Mouse (Mus musculus): ENCODE results near the gene Fam57a. TPM values are rescaled to one million over a fixed set of nuclear protein-coding genes. Genes with fewer than 3 reads are reported as not detected.
A peak's percentile ranks its signal among the peaks of the same experiment; 100 is the strongest.

The Fam57a gene
- polyA plus RNA-seq, 1 experiment from 2014 or later = 33.2 TPM

DNA sequence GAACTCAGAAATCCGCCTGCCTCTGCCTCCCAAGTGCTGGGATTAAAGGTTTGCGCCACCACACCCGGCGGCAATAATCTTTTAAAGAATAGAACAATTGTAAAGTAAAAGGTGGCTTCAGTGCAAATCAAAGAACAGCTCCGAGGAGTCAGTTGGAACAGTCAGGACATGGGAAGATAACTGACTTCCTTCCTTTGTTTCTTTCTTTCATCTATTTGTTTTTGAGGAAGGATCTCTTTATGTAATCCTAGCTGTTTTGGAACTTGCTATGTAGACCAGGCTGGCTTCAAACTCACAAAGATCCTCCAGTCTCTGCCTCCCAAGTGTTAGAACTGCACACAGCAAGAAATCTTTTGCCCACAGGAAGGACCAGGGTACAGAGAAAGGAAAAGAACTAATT lies 45.2 kb downstream of the Fam57a start:
- Histone ChIP-seq H3K36me3 (ENCODE audit: control insufficient read depth, insufficient read depth, low read length) (0 out of 2 replicates have a peak, but pooled peaks cover 3% of the 10 kb centered on the region), H3K27me3 (ENCODE audit: control insufficient read depth, insufficient read depth, low read length) (no peaks in the 10 kb centered on the region), H3K4me3 (ENCODE audit: low read depth, low read length) (no peak overlapping the region), H3K4me2 (replicated peaks; ENCODE audit: low read depth, low read length) (no peak overlapping the region), H3K9me3 (ENCODE audit: control insufficient read depth, low read length) (no peaks in the 10 kb centered on the region), H3K9ac (ENCODE audit: low read depth, low read length) (no peak overlapping the region), H3K27ac (ENCODE audit: low read depth, low read length) (no peak overlapping the region), H3K4me1 (replicated peaks; ENCODE audit: control insufficient read depth, insufficient read depth, low read length) (no peaks in the 10 kb centered on the region)
- DNase-seq (ENCODE audit: low spot score) (no peak), ATAC-seq (ENCODE audit: low FRiP score) (no peak)
- WGBS = 95% methylated on average over 5 of the region's 5 CpGs

DNA sequence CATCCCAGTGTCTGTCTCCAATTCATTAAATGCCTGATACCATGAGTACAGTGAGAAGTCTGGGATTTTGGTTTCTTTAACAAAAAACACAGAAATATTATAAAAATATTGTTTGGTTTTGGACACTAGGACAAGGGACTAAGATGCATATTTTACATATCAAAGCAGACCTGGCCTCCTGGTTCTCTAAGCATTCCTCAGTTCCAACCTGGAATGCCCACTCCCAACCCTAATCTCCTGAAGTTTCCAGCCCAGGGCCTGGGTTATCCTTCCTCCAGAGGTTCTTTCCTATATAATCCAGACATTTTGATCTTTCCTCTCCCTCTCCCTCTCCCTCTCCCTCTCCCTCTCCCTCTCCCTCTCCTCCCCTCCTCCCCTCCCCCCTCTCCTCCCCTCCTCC lies 45.6 kb downstream of the Fam57a start:
- H3K9me3 ChIP-seq (ENCODE audit: control insufficient read depth, low read length) = no peaks in the 10 kb centered on the region
- H3K27me3 ChIP-seq (ENCODE audit: control insufficient read depth, insufficient read depth, low read length) = no peaks in the 10 kb centered on the region
- DNase-seq (ENCODE audit: low spot score) (no peak), ATAC-seq (ENCODE audit: low FRiP score) (no peak)
- H3K36me3 ChIP-seq (ENCODE audit: control insufficient read depth, insufficient read depth, low read length) = 0 out of 2 replicates have a peak, but pooled peaks cover 3% of the 10 kb centered on the region
- H3K9ac ChIP-seq (ENCODE audit: low read depth, low read length) = no peak overlapping the region
- H3K4me3 ChIP-seq (ENCODE audit: low read depth, low read length) = no peak overlapping the region
- no peak overlapping the region for H3K27ac ChIP-seq (ENCODE audit: low read depth, low read length)
- no peak overlapping the region for H3K4me2 ChIP-seq (replicated peaks; ENCODE audit: low read depth, low read length)
- H3K4me1 ChIP-seq (replicated peaks; ENCODE audit: control insufficient read depth, insufficient read depth, low read length) = no peaks in the 10 kb centered on the region

- Histone ChIP-seq H3K4me1 (replicated peaks; ENCODE audit: control insufficient read depth, insufficient read depth, low read length) (no peaks in the 10 kb centered on the region), H3K27ac (ENCODE audit: low read depth, low read length) (no peak overlapping the region), H3K27me3 (ENCODE audit: control insufficient read depth, insufficient read depth, low read length) (no peaks in the 10 kb centered on the region), H3K4me3 (ENCODE audit: low read depth, low read length) (no peak overlapping the region), H3K36me3 (ENCODE audit: control insufficient read depth, insufficient read depth, low read length) (no peaks in the 10 kb centered on the region), H3K9me3 (ENCODE audit: control insufficient read depth, low read length) (no peaks in the 10 kb centered on the region), H3K4me2 (replicated peaks; ENCODE audit: low read depth, low read length) (no peak overlapping the region), H3K9ac (ENCODE audit: low read depth, low read length) (no peak overlapping the region)
- WGBS = 95% methylated on average over 3 of the region's 3 CpGs
- DNase-seq (ENCODE audit: low spot score) = no peak
- no peak for ATAC-seq (ENCODE audit: low FRiP score)
Measured at GRCm38 (mm10) chr11:76236136-76236535, 56.7 kb downstream of the Fam57a start.

DNA sequence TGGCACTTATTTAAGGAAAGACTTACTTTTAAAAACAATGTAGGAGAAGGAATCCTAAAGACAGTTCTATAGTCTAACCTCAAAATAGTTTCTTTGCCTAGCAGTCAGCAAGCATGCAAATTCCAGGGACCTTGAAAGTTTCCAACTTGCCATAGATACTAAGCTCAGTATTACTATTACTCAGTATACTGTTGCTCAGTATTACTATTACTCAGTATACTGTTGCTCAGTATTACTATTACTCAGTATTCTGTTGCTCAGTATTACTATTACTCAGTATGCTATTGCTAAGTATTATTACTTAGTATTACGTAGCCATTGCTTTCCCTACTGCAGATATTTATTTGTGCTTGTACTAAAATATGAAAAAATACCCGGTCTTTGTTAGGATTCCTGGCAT lies 60.3 kb downstream of the Fam57a start:
- Histone ChIP-seq H3K9ac (ENCODE audit: low read depth, low read length) (no peak overlapping the region), H3K9me3 (ENCODE audit: control insufficient read depth, low read length) (no peaks in the 10 kb centered on the region), H3K27ac (ENCODE audit: low read depth, low read length) (no peak overlapping the region), H3K27me3 (ENCODE audit: control insufficient read depth, insufficient read depth, low read length) (no peaks in the 10 kb centered on the region), H3K4me2 (replicated peaks; ENCODE audit: low read depth, low read length) (no peak overlapping the region), H3K36me3 (ENCODE audit: control insufficient read depth, insufficient read depth, low read length) (no peaks in the 10 kb centered on the region), H3K4me3 (ENCODE audit: low read depth, low read length) (no peak overlapping the region), H3K4me1 (replicated peaks; ENCODE audit: control insufficient read depth, insufficient read depth, low read length) (peaks cover 3% of the 10 kb centered on the region; the same call in 1 of the 2 replicates)
- WGBS = 99% methylated on average over 2 of the region's 2 CpGs
- DNase-seq (ENCODE audit: low spot score) = no peak
- no peak for ATAC-seq (ENCODE audit: low FRiP score)

- DNase-seq (ENCODE audit: low spot score) = peak; percentile 97
- Histone ChIP-seq H3K4me2 (replicated peaks; ENCODE audit: low read depth, low read length) (peak within 1 kb of the TSS; percentile 86), H3K27me3 (ENCODE audit: control insufficient read depth, insufficient read depth, low read length) (no peaks in the 10 kb centered on the region), H3K4me3 (ENCODE audit: low read depth, low read length) (peak within 1 kb of the TSS; percentile 85), H3K9me3 (ENCODE audit: control insufficient read depth, low read length) (no peaks in the 10 kb centered on the region), H3K27ac (ENCODE audit: low read depth, low read length) (peak within 1 kb of the TSS; percentile 33; the same call in 1 of the 2 replicates), H3K9ac (ENCODE audit: low read depth, low read length) (peak within 1 kb of the TSS; percentile 78), H3K36me3 (ENCODE audit: control insufficient read depth, insufficient read depth, low read length) (no peaks in the 10 kb centered on the region), H3K4me1 (replicated peaks; ENCODE audit: control insufficient read depth, insufficient read depth, low read length) (peaks cover 3% of the 10 kb centered on the region; the same call in 1 of the 2 replicates)
- peak; percentile 85 for ATAC-seq (ENCODE audit: low FRiP score)
- WGBS = under 1% methylated on average over 61 of the region's 61 CpGs
Measured at GRCm38 (mm10) chr11:76242901-76243810, 63.7 kb downstream of the Fam57a start, which contains the start of the genes Mrm3 and Glod4. Gene Mrm3 (plus strand): TSS chr11:76243715. Gene Glod4 (minus strand): TSS chr11:76243725.

GRCm38 (mm10) chr11:76243811-76244546 lies 64.5 kb downstream of the Fam57a start:
- DNase-seq (ENCODE audit: low spot score) = no peak
- no peak overlapping the region for H3K27ac ChIP-seq (ENCODE audit: low read depth, low read length)

DNA sequence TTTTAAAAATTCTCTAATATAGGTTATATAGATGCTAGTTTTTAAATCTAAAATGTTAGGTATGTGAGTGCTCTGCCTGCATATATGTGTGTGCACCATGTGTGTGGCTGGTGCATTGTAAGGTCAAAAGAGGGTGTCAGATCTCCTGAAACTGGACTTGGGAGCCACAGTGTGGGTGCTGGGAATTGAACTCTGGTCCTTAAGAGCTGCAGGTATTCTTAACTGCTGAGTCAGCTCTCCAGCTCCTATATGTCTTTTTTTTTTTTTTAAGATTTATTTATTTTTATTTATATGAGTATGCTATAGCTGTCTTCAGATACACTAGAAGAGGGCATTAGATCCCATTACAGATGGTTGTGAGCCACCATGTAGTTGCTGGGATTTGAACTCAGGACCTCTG lies 67.0 kb downstream of the Fam57a start:
- Histone ChIP-seq H3K9me3 (ENCODE audit: control insufficient read depth, low read length) (no peaks in the 10 kb centered on the region), H3K4me2 (replicated peaks; ENCODE audit: low read depth, low read length) (no peak overlapping the region), H3K36me3 (ENCODE audit: control insufficient read depth, insufficient read depth, low read length) (no peaks in the 10 kb centered on the region), H3K4me3 (ENCODE audit: low read depth, low read length) (no peak overlapping the region), H3K27ac (ENCODE audit: low read depth, low read length) (no peak overlapping the region), H3K9ac (ENCODE audit: low read depth, low read length) (no peak overlapping the region), H3K4me1 (replicated peaks; ENCODE audit: control insufficient read depth, insufficient read depth, low read length) (peaks cover 3% of the 10 kb centered on the region; the same call in 1 of the 2 replicates), H3K27me3 (ENCODE audit: control insufficient read depth, insufficient read depth, low read length) (no peaks in the 10 kb centered on the region)
- DNase-seq (ENCODE audit: low spot score) (no peak), ATAC-seq (ENCODE audit: low FRiP score) (no peak)

More at GRCm38 (mm10) chr11:76243811-76244546, 64.5 kb downstream of the Fam57a start:
- no peaks in the 10 kb centered on the region for H3K27me3 ChIP-seq (ENCODE audit: control insufficient read depth, insufficient read depth, low read length)
- H3K9me3 ChIP-seq (ENCODE audit: control insufficient read depth, low read length) = no peaks in the 10 kb centered on the region
- peak overlapping the region; percentile 86 for H3K4me2 ChIP-seq (replicated peaks; ENCODE audit: low read depth, low read length)
- peak; percentile 77; the same call in 1 of the 2 replicates for ATAC-seq (ENCODE audit: low FRiP score)
- 6% methylated on average over 34 of the region's 34 CpGs for whole genome bisulfite sequencing
- H3K9ac ChIP-seq (ENCODE audit: low read depth, low read length) = peak overlapping the region; percentile 78
- no peaks in the 10 kb centered on the region for H3K36me3 ChIP-seq (ENCODE audit: control insufficient read depth, insufficient read depth, low read length)
- H3K4me1 ChIP-seq (replicated peaks; ENCODE audit: control insufficient read depth, insufficient read depth, low read length) = peaks cover 3% of the 10 kb centered on the region; the same call in 1 of the 2 replicates
- peak overlapping the region; percentile 85 for H3K4me3 ChIP-seq (ENCODE audit: low read depth, low read length)

- H3K27ac ChIP-seq (ENCODE audit: low read depth, low read length) = no peak overlapping the region
- 35% methylated on average over 2 of the region's 2 CpGs for WGBS
- DNase-seq (ENCODE audit: low spot score) (no peak), ATAC-seq (ENCODE audit: low FRiP score) (no peak)
- peaks cover 3% of the 10 kb centered on the region; the same call in 1 of the 2 replicates for H3K4me1 ChIP-seq (replicated peaks; ENCODE audit: control insufficient read depth, insufficient read depth, low read length)
- no peak overlapping the region for H3K4me3 ChIP-seq (ENCODE audit: low read depth, low read length)
- no peaks in the 10 kb centered on the region for H3K27me3 ChIP-seq (ENCODE audit: control insufficient read depth, insufficient read depth, low read length)
- no peaks in the 10 kb centered on the region for H3K36me3 ChIP-seq (ENCODE audit: control insufficient read depth, insufficient read depth, low read length)
- no peak overlapping the region for H3K9ac ChIP-seq (ENCODE audit: low read depth, low read length)
- no peak overlapping the region for H3K4me2 ChIP-seq (replicated peaks; ENCODE audit: low read depth, low read length)
- no peaks in the 10 kb centered on the region for H3K9me3 ChIP-seq (ENCODE audit: control insufficient read depth, low read length)
Measured at GRCm38 (mm10) chr11:76247239-76247638, 67.8 kb downstream of the Fam57a start.

Data from hindbrain, embryonic 11.5 days (tissue).